Mouse (Mus musculus) spleen, adult 2 months (tissue): ENCODE data around the gene Lrrtm4. TPM values are rescaled to one million over a fixed set of nuclear protein-coding genes. Genes with fewer than 3 reads are reported as not detected.

Source experiments
- DNase-seq, 2 experiments: peaks; one replicate each; pipeline versions ENCODE4 v3.0.0 to v3.0.0-alpha.2; 2012 to 2021; ENCODE audit warnings: low spot score in 2 of 2, low read depth in 1 of 2
- H3K27ac ChIP-seq: fragments of 200-500 bp; 2 replicates; pipeline ENCODE4 v1.5.1; 2012; ENCODE audit warnings: low read length, inconsistent platforms; ENCODE audit not compliant: insufficient read depth
- H3K27me3 ChIP-seq: fragments of 200-500 bp; 2 replicates; pipeline ENCODE4 v1.6.1; 2012; ENCODE audit warnings: mild to moderate bottlenecking, moderate library complexity, low read length, inconsistent platforms; ENCODE audit not compliant: control insufficient read depth, insufficient read depth
- H3K36me3 ChIP-seq: fragments of 200-500 bp; 2 replicates; pipeline ENCODE4 v1.6.1; 2012; ENCODE audit warnings: mild to moderate bottlenecking, low read length, inconsistent platforms; ENCODE audit not compliant: control insufficient read depth, insufficient read depth
- H3K4me1 ChIP-seq: fragments of 200-500 bp; 2 replicates; pipeline ENCODE4 v1.6.1; 2011; ENCODE audit warnings: inconsistent platforms; ENCODE audit not compliant: control insufficient read depth, insufficient read depth, insufficient read length
- H3K4me3 ChIP-seq: fragments of 200-500 bp; 2 replicates; pipeline ENCODE4 v1.5.1; 2011; ENCODE audit warnings: mild to moderate bottlenecking, inconsistent platforms; ENCODE audit not compliant: insufficient read depth, insufficient read length; ENCODE audit errors: extremely low read depth
- CTCF ChIP-seq: fragments of 200-500 bp; IDR thresholded peaks from 2 replicates; pipeline ENCODE4 v1.5.1; 2011; ENCODE audit warnings: mild to moderate bottlenecking, inconsistent platforms; ENCODE audit not compliant: insufficient read depth, insufficient read length, insufficient replicate concordance; ENCODE audit errors: extremely low read depth
- POLR2A ChIP-seq: fragments of 200-500 bp; IDR thresholded peaks from 2 replicates; pipeline ENCODE4 v1.6.1; 2011; ENCODE audit warnings: low read depth, low read length, inconsistent platforms
- WGBS: fragments of 180-500 bp; shearing (Covaris S2); methylation state at CpG from one replicate; pipeline ENCODE4 v1.1.7; 2018; 5-methylcytosine and 5-hydroxymethylcytosine counted together
- polyA plus RNA-seq: library from polyadenylated mRNA; depleted of rRNA; stranded (reverse); fragments of >200 nt; gene quantifications from 2 replicates; pipeline ENCODE4 v1.2.3, GENCODE M21; 2012

Gene Lrrtm4
- polyA plus RNA-seq, 1 experiment, result not detected

GRCm38 (mm10) chr6:80622676-80623334 lies 604.1 kb downstream of the Lrrtm4 start:
- DNase-seq, result no peak
- H3K27ac ChIP-seq, result no peak overlapping the region
- TF ChIP-seq POLR2A (no peak), CTCF (no peak)
- H3K4me1 ChIP-seq, result no peaks in the 10 kb centered on the region
- WGBS, result 87% methylated on average over 6 of the region's 6 CpGs
- no peaks in the 10 kb centered on the region for H3K36me3 ChIP-seq
- no peaks in the 10 kb centered on the region for H3K27me3 ChIP-seq
- H3K4me3 ChIP-seq, result no peak overlapping the region

GRCm38 (mm10) chr6:80625509-80625908 lies 606.8 kb downstream of the Lrrtm4 start:
- TF ChIP-seq CTCF (no peak), POLR2A (no peak)
- no peak overlapping the region for H3K4me3 ChIP-seq
- no peak overlapping the region for H3K27ac ChIP-seq
- DNase-seq, result no peak
- no peaks in the 10 kb centered on the region for H3K4me1 ChIP-seq
- H3K36me3 ChIP-seq, result no peaks in the 10 kb centered on the region
- WGBS, result 87% methylated on average over 4 of the region's 4 CpGs
- no peaks in the 10 kb centered on the region for H3K27me3 ChIP-seq

GRCm38 (mm10) chr6:80662729-80663128 lies 644.1 kb downstream of the Lrrtm4 start:
- no peaks in the 10 kb centered on the region for H3K4me1 ChIP-seq
- H3K36me3 ChIP-seq, result no peaks in the 10 kb centered on the region
- H3K4me3 ChIP-seq, result no peak overlapping the region
- no peak for DNase-seq
- TF ChIP-seq POLR2A (no peak), CTCF (no peak)
- 80% methylated on average over 5 of the region's 5 CpGs for WGBS
- no peak overlapping the region for H3K27ac ChIP-seq
- H3K27me3 ChIP-seq, result no peaks in the 10 kb centered on the region

GRCm38 (mm10) chr6:80664039-80664438 lies 645.4 kb downstream of the Lrrtm4 start:
- Histone ChIP-seq H3K4me1 (no peaks in the 10 kb centered on the region), H3K4me3 (no peak overlapping the region), H3K27ac (no peak overlapping the region), H3K36me3 (no peaks in the 10 kb centered on the region), H3K27me3 (no peaks in the 10 kb centered on the region)
- no peak for DNase-seq
- no peak for TF ChIP-seq CTCF
- 92% methylated on average over 4 of the region's 4 CpGs for WGBS

GRCm38 (mm10) chr6:80704183-80704582 lies 685.5 kb downstream of the Lrrtm4 start:
- WGBS, result 67% methylated on average over 2 of the region's 2 CpGs

GRCm38 (mm10) chr6:80720468-80720867 lies 701.8 kb downstream of the Lrrtm4 start:
- Histone ChIP-seq H3K4me3 (no peak overlapping the region), H3K27me3 (no peaks in the 10 kb centered on the region)
- 89% methylated on average over 5 of the region's 5 CpGs for WGBS

More at GRCm38 (mm10) chr6:80704183-80704582, 685.5 kb downstream of the Lrrtm4 start:
- DNase-seq, result no peak
- TF ChIP-seq POLR2A (no peak), CTCF (no peak)
- Histone ChIP-seq H3K27ac (no peak overlapping the region), H3K4me3 (no peak overlapping the region), H3K4me1 (no peaks in the 10 kb centered on the region), H3K27me3 (no peaks in the 10 kb centered on the region), H3K36me3 (no peaks in the 10 kb centered on the region)

GRCm38 (mm10) chr6:80733416-80733815 lies 714.7 kb downstream of the Lrrtm4 start:
- 89% methylated on average over 3 of the region's 3 CpGs for WGBS
- no peak overlapping the region for H3K27ac ChIP-seq
- no peaks in the 10 kb centered on the region for H3K4me1 ChIP-seq
- no peak overlapping the region for H3K4me3 ChIP-seq
- no peak for TF ChIP-seq POLR2A
- no peak for TF ChIP-seq CTCF
- DNase-seq, result no peak
- no peaks in the 10 kb centered on the region for H3K27me3 ChIP-seq
- no peaks in the 10 kb centered on the region for H3K36me3 ChIP-seq

More at GRCm38 (mm10) chr6:80720468-80720867, 701.8 kb downstream of the Lrrtm4 start:
- no peak for DNase-seq
- Histone ChIP-seq H3K36me3 (no peaks in the 10 kb centered on the region), H3K4me1 (no peaks in the 10 kb centered on the region), H3K27ac (no peak overlapping the region)
- TF ChIP-seq POLR2A (no peak), CTCF (no peak)
